Mouse (Mus musculus): Measurements from ENCODE around the gene Gm17324. TPM values are rescaled to one million over a fixed set of nuclear protein-coding genes. Genes with fewer than 3 reads are reported as not detected.
A peak's percentile ranks its signal among the peaks of the same experiment; 100 is the strongest.

Gm17324 gene
- polyA plus RNA-seq, 1 experiment from 2014 or later, result 0.70 TPM

DNA sequence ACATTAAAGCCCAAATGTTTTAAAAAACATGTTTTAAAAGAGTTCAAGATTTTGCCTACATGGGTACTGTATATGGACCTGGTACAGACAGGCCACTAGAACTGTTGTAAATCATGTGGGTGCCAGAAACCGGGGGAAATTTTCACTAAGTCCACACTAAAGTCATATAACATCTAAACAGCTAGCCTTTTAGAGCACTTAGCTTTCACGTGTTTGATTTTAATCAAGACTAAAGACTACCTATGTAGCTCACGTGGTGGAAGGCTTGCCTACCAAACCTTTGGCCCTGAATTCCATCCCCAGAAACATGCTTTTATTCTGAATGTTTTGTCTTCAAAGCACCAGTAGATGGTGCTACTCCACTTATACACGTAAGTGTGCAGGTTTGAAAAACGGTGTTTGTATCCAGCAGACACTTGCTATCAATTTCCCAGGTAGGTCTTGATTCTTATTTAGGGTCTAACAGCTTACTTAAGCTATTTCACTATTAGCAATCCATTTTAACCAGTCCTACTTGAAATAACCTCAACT lies 28.5 kb upstream of the Gm17324 start:
- H3K9me3 ChIP-seq (replicated peaks; ENCODE audit: low read length), result no peaks in the 10 kb centered on the region
- 8% methylated on average over 5 of the region's 5 CpGs for WGBS
- no peak overlapping the region for H3K9ac ChIP-seq (ENCODE audit: low read depth, low read length)
- TF ChIP-seq CTCF (IDR thresholded peaks at IDR 0.05; ENCODE audit: low read depth), result peak; percentile 70
- no peak overlapping the region for H3K4me3 ChIP-seq (replicated peaks; ENCODE audit: low read depth, low read length)
- no peak overlapping the region for H3K4me2 ChIP-seq (ENCODE audit: low read length)
- DNase-seq (ENCODE audit: low spot score) (peak; percentile 79), ATAC-seq (replicated peaks; ENCODE audit: low FRiP score, low read depth) (no peak)
- peaks cover 25% of the 10 kb centered on the region for H3K36me3 ChIP-seq (ENCODE audit: insufficient read depth, low read length)
- H3K27ac ChIP-seq, result peak overlapping the region; percentile 42; the same call in 1 of the 2 replicates
- H3K27me3 ChIP-seq (ENCODE audit: insufficient read depth, low read length), result no peaks in the 10 kb centered on the region
- peaks cover 2% of the 10 kb centered on the region; the same call in 1 of the 2 replicates for H3K4me1 ChIP-seq (replicated peaks; ENCODE audit: insufficient read depth, low read length)

GRCm38 (mm10) chr9:78476531-78477020 lies 28.0 kb upstream of the Gm17324 start:
- Histone ChIP-seq H3K9ac (ENCODE audit: low read depth, low read length) (no peak overlapping the region), H3K27me3 (ENCODE audit: insufficient read depth, low read length) (no peaks in the 10 kb centered on the region), H3K4me3 (replicated peaks; ENCODE audit: low read depth, low read length) (no peak overlapping the region), H3K36me3 (ENCODE audit: insufficient read depth, low read length) (peaks cover 25% of the 10 kb centered on the region), H3K27ac (peak overlapping the region; percentile 42; the same call in 1 of the 2 replicates), H3K4me1 (replicated peaks; ENCODE audit: insufficient read depth, low read length) (peaks cover 2% of the 10 kb centered on the region; the same call in 1 of the 2 replicates), H3K9me3 (replicated peaks; ENCODE audit: low read length) (no peaks in the 10 kb centered on the region), H3K4me2 (ENCODE audit: low read length) (no peak overlapping the region)
- no peak for DNase-seq (ENCODE audit: low spot score)
- ATAC-seq (replicated peaks; ENCODE audit: low FRiP score, low read depth), result 0 out of 2 replicates have a peak, but pooled peaks have one; percentile 2
- TF ChIP-seq CTCF (IDR thresholded peaks at IDR 0.05; ENCODE audit: low read depth), result no peak
- WGBS, result 27% methylated on average over 1 of the region's 1 CpGs

DNA sequence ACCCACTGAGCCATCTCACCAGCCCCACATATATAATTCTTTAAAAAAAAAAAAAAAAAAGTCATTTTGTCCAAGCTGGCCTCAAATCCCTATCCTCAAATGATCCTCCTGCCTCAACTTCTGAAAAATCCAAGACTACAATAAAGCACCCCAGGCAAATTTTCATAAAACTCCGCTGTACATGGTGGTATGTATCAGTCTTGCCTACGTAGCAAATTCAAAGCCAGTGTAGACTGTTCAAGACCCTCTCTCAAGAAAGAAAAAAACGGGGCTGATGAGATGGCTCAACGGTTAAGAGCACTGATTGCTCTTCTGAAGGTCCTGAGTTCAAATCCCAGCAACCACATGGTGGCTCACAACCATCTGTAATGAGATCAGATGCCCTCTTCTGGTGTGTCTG lies 27.3 kb upstream of the Gm17324 start:
- Histone ChIP-seq H3K4me1 (replicated peaks; ENCODE audit: insufficient read depth, low read length) (peaks cover 2% of the 10 kb centered on the region; the same call in 1 of the 2 replicates), H3K4me3 (replicated peaks; ENCODE audit: low read depth, low read length) (no peak overlapping the region), H3K9ac (ENCODE audit: low read depth, low read length) (no peak overlapping the region), H3K27ac (no peak overlapping the region), H3K4me2 (ENCODE audit: low read length) (no peak overlapping the region), H3K9me3 (replicated peaks; ENCODE audit: low read length) (no peaks in the 10 kb centered on the region), H3K27me3 (ENCODE audit: insufficient read depth, low read length) (no peaks in the 10 kb centered on the region), H3K36me3 (ENCODE audit: insufficient read depth, low read length) (peaks cover 25% of the 10 kb centered on the region)
- 72% methylated on average over 4 of the region's 4 CpGs for WGBS
- ATAC-seq (replicated peaks; ENCODE audit: low FRiP score, low read depth) (no peak), DNase-seq (ENCODE audit: low spot score) (no peak)
- TF ChIP-seq CTCF (IDR thresholded peaks at IDR 0.05; ENCODE audit: low read depth), result peak; percentile 10; the same call in 1 of the 2 replicates

- ATAC-seq (replicated peaks; ENCODE audit: low FRiP score, low read depth) (no peak), DNase-seq (ENCODE audit: low spot score) (no peak)
- H3K9me3 ChIP-seq (replicated peaks; ENCODE audit: low read length), result no peaks in the 10 kb centered on the region
- no peak overlapping the region for H3K9ac ChIP-seq (ENCODE audit: low read depth, low read length)
- H3K4me1 ChIP-seq (replicated peaks; ENCODE audit: insufficient read depth, low read length), result peaks cover 2% of the 10 kb centered on the region; the same call in 1 of the 2 replicates
- TF ChIP-seq CTCF (IDR thresholded peaks at IDR 0.05; ENCODE audit: low read depth), result no peak
- H3K36me3 ChIP-seq (ENCODE audit: insufficient read depth, low read length), result peaks cover 30% of the 10 kb centered on the region
- no peak overlapping the region for H3K27ac ChIP-seq
- H3K4me3 ChIP-seq (replicated peaks; ENCODE audit: low read depth, low read length), result no peak overlapping the region
- no peak overlapping the region for H3K4me2 ChIP-seq (ENCODE audit: low read length)
- H3K27me3 ChIP-seq (ENCODE audit: insufficient read depth, low read length), result no peaks in the 10 kb centered on the region
- 87% methylated on average over 2 of the region's 2 CpGs for WGBS
Observed at GRCm38 (mm10) chr9:78475383-78475780, 26.8 kb upstream of the Gm17324 start.

DNA sequence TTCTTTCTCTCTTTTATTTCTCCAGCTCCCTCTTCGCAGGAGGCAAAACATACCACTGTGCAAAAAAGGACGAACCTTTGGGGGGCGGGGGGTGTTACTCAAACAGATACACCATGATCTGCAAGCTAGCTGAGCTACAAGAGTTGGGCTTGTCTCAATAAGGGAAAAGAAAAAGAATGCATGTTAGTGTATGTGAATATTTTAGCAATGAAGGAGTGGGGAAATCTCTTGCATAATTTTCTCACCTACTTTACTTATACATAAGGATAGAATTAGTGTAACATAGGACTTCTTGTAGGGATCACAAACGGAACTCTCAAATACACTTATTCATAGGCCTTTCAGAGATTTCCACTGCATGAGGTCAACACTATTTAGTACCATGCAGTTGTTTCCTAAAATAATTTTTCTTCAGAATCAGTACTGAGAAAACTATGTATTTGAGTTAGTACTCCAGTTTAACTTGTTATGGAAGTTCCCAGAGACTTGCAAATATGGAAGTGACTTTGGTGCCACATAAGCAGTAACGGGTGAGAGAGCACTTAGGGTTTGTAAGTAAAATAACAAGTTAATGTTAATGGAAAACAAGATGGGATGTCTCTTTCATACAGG lies 26.3 kb upstream of the Gm17324 start:
- TF ChIP-seq CTCF (IDR thresholded peaks at IDR 0.05; ENCODE audit: low read depth), result no peak
- H3K4me3 ChIP-seq (replicated peaks; ENCODE audit: low read depth, low read length), result no peak overlapping the region
- H3K36me3 ChIP-seq (ENCODE audit: insufficient read depth, low read length), result peaks cover 32% of the 10 kb centered on the region
- peaks cover 2% of the 10 kb centered on the region; the same call in 1 of the 2 replicates for H3K4me1 ChIP-seq (replicated peaks; ENCODE audit: insufficient read depth, low read length)
- no peak for DNase-seq (ENCODE audit: low spot score)
- no peaks in the 10 kb centered on the region for H3K9me3 ChIP-seq (replicated peaks; ENCODE audit: low read length)
- no peak overlapping the region for H3K27ac ChIP-seq
- ATAC-seq (replicated peaks; ENCODE audit: low FRiP score, low read depth), result no peak
- no peak overlapping the region for H3K9ac ChIP-seq (ENCODE audit: low read depth, low read length)
- no peaks in the 10 kb centered on the region for H3K27me3 ChIP-seq (ENCODE audit: insufficient read depth, low read length)
- H3K4me2 ChIP-seq (ENCODE audit: low read length), result no peak overlapping the region
- WGBS, result 78% methylated on average over 5 of the region's 5 CpGs

- no peak overlapping the region for H3K4me3 ChIP-seq (replicated peaks; ENCODE audit: low read depth, low read length)
- H3K4me1 ChIP-seq (replicated peaks; ENCODE audit: insufficient read depth, low read length), result no peaks in the 10 kb centered on the region
- no peak for DNase-seq (ENCODE audit: low spot score)
- no peak for TF ChIP-seq CTCF (IDR thresholded peaks at IDR 0.05; ENCODE audit: low read depth)
- H3K36me3 ChIP-seq (ENCODE audit: insufficient read depth, low read length), result peaks cover 30% of the 10 kb centered on the region
- no peak for ATAC-seq (replicated peaks; ENCODE audit: low FRiP score, low read depth)
- H3K4me2 ChIP-seq (ENCODE audit: low read length), result no peak overlapping the region
- 70% methylated on average over 2 of the region's 2 CpGs for WGBS
- H3K9me3 ChIP-seq (replicated peaks; ENCODE audit: low read length), result no peaks in the 10 kb centered on the region
- no peak overlapping the region for H3K27ac ChIP-seq
- H3K27me3 ChIP-seq (ENCODE audit: insufficient read depth, low read length), result no peaks in the 10 kb centered on the region
- no peak overlapping the region for H3K9ac ChIP-seq (ENCODE audit: low read depth, low read length)
Observed at GRCm38 (mm10) chr9:78474270-78474669, 25.7 kb upstream of the Gm17324 start.
